Mouse (Mus musculus): Measurements from ENCODE around the gene Pomp.
"Not testable (repeated sequence)": the region's sequence is repeated elsewhere in the genome, so short reads cannot be mapped to it uniquely, and the experiment has no call there.

The Pomp gene

DNA sequence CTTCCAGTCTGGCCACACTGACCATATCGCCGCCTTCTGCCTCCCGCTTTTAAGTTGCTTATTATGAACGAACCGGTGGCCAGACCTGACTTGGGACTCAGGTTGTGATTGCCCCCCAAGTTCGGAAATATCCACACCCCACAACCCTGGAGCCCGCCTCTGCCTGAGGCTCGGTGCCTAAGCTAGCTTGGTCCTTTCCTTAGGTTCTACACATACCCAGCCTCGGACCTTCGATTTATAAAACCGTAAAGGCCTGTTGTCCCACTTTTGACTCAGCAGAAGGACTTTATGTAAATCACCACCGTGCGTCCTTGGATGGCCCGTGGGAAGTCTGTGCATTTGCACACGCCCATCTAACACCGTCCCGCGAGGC, 199 bp upstream of the Pomp start:
- DNase-seq (ENCODE audit: low read depth, low spot score) = no peak

DNA sequence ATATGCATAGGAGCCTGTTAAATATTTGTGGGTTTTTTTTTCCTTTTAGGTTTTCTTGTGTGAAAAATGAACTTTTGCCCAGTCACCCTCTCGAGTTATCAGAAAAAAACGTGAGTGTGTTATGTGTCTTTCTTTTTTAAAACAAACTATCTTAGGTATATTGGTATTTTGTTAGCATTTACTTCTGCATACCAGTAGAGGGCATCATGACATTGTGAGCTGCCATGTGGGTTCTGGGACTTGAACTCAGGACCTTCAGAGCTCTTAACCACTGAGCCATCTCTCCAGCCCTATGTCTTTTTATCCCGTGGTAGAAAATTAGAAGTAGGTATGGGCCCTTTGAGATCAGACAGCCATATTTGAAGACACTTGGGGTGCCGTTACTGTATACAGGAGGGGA, 8.4 kb downstream of the Pomp start:
- DNase-seq (ENCODE audit: low read depth, low spot score) = no peak

DNA sequence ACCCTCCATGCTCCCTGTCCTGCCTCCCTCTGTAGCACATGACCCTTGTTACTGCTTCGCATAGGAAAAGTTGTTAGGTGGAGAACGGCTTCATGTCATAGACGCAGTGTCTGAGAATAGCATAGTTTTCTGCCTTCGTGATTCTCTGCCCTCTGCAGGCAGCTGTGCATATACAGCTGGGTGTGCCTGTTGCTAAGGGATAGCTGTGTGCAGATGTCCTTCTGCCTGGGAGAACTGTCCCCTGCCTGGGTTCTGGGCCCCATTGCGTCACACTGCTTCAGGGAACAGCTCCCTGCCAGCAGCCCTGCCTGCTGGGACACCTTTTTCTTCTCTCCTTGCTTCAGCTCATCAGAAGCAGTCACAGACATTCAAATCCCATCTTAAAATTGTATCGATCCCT, 9.3 kb downstream of the Pomp start:
- DNase-seq (ENCODE audit: low read depth, low spot score) = no peak

DNA sequence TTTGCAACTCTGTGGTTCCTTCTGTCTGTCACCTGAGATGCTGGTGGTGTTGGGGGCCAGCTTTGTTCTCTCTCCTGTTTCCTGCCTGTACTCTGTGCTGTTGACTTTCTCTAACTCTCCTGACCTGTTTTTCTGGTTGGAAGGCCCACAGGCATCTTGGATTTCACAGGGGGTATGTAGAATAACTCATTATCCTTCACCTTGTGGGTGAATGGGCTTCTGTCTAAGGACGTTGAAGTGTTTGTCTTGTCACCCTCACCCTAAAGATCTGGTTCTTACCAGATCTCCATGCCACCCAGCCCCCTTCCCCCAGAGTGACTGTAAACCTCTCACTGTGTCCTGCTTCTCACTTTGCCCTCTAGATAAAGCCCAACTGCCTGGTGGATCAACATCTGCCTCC, 10.0 kb downstream of the Pomp start:
- DNase-seq (ENCODE audit: low read depth, low spot score) = no peak

DNA sequence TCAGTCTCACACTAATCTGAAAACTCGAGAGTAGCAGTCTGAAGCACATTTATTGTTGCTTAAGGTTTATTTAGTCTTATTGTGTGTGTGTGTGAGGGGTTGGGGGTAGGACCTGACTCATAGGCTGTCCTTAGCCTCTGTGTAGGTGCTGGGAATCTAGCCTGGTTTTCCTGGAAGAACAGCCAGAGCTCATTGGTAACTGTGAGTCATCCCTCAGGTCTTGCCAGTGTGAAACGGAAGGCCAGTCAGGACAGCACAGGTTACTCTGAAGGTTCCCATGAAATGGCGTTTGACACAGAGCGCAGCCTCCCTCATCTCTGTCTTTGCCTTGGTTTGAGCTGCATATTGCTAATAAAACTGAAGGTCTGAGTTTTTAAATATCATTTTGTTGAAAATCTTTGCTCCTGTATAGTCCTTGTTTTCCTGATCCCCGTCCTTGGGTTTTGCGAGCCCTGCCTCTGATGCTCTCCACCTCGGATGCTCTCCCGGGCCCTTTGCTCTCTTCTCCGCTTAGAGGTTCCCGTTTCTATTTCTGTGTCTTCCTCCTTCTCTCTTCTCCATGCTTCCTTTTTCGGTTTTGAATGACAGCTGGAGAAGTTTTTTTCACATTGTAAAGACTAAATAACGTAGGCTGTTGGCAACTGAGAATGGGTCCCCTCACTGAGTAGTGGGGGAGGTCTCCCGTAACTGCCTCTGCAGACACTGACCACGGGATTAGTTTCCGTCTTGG, 11.0 kb downstream of the Pomp start:
- DNase-seq (ENCODE audit: low read depth, low spot score) = no peak

DNA sequence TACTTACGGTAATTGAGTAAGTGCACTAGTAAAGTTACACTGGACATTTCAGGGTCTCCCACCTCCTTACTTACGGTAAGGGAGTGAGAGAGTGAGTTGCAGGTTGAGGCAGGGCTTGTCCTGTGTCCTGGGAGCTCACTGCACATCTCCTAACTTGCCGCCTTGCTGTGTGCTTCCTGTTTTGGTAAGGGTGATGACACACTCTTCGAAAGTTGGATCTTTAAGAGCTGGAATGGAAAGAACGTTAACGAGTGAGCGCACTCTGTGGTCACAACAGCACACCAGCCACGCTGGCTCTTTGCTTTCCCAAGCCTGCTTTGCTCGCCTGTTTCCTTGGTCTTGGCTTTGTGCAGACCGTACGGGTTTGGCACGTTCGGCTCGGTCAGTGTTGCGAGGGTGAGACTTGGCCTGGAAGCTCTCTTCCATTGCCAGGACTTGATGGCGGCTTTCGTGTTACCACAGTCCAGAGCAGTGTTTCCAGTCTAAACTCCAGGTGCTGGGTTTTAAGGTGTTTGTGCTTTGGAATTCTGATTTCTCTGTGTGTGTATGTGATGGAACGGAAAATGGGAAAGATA, 14.3 kb downstream of the Pomp start:
- DNase-seq (ENCODE audit: low read depth, low spot score) = no peak

DNA sequence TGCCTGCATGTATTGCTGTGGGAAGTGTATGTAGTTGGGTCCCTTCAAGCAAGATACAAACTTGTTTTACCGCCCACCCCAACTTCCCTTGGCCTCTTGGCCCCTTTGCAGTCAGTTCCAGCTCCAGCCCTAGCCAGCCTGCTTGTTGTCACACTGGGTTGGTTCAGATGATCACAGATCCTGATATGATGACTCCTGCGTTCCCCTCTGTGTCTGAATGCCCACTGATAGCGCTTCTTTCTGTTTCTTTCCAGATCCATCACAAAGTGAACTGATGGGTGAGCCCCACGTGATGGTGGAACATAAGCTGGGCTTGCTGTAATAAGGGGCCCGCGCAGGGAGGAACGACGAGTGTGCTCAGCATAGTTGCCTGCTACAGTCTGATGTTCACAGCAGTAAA, 14.9 kb downstream of the Pomp start:
- no peak for DNase-seq (ENCODE audit: low read depth, low spot score)

DNA sequence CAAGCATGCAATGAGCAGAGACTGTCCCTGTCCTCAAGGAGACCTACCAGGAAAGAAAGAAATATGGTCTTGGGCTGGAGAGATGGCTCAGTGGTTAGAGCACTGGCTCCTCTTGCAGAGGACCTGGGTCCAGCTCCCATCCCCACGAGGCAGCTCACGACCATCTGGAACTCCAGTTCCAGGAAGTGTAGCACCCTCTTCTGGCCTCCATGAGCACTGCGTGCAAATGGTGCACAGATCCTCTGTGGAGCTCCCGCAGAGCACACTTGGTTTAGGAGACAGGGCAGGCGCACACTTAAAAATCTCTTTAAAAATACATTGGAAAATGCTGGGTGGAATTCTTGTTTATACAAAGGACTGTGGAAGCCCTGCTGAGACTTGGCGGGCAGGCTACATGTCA, 17.3 kb downstream of the Pomp start:
- no peak for DNase-seq (ENCODE audit: low read depth, low spot score)

DNA sequence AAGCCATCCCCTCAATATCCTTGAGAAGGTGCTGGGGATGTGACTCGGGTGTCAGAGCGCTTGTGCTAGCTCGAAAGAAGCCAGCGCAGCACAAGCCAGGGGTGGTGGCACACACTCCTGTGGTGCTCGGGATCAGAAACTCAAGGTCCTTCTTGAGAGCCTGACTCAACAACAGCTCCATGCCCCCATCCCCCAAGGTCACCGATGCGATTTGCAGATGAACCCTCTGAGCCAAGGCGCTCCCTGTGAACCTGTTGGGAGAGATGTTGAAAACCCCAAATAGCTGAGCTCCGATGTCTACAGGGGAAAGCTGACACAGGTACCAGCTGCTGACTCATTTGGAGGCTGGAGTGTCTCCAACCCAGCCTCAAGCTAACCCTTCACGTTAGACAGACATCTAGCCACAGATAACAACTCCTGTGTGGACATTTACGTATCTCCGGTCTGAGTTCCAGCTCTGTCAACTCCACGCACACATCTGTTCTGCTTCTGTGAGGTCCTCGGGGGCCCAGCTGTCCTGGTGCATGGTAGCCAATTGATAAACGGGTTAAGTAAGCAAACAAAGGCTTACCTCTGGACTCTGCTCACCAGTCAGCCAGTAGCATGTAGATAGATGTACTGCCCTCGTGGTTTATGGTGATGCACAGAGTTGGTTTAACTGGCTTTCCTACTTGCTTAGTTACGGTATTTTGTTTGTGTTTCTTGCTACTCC, 19.9 kb downstream of the Pomp start:
- no peak for DNase-seq (ENCODE audit: low read depth, low spot score)

DNA sequence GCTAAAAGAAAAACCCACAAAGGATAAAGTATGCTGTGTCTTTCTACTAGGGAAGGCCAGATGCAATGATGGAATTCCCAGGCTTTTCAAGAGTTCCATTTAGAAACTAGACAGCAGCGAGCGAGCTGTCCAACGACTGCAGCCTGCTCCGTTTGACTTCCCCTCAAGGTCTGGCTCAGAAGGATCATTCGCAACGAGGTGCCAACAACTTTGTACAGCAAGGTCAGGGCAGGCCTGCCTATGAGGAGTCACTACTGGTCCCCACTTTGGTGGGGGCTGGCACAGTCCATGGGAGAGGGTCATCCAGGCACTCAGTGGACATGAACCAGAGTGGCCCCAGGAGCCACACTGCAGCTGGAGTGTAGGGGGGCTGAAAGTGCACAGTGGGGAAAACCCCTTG, 23.3 kb downstream of the Pomp start:
- no peak for DNase-seq (ENCODE audit: low read depth, low spot score)

DNA sequence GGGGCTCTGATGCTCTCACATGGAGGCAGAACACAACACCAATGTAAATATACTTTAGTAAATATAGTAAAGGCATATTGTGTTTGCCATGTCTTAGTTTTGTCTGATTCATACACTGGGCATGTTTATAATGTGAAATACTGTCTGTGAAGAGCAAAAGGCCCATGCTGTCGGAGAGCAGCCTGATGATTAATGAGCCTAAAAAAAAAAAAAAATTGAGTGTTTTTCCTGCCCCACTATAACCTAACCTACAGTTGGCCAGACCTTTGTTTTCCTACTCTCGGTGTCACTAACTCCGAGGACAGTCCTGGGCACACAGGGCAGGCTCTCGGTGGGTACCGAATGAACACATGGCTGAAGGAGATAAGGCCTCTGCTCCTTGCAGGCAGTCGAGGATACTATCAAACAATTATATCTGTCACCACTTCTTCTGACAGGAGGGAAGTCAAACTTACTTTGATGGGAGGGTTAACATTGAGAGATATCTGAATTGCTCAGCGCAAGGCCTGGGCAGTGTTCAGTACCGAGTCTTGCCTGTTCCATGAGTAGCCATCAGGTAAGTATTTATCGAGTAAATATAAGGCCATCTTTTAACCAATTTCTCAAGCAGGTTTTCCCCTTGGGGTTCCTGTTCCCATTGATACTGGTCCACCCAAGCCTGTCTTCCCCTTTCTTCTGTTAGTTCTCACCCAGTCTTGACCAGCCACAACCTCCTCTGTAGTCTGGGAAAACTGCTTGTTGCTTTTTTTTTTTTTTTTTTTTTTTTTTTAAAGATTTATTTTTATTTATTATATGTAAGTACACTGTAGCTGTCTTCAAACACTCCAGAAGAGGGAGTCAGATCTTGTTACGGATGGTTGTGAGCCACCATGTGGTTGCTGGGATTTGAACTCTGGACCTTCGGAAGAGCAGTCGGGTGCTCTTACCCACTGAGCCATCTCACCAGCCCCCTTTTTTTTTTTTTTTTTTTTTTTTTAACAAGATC, 28.3 kb downstream of the Pomp start:
- no peak for DNase-seq (ENCODE audit: low read depth, low spot score)

DNA sequence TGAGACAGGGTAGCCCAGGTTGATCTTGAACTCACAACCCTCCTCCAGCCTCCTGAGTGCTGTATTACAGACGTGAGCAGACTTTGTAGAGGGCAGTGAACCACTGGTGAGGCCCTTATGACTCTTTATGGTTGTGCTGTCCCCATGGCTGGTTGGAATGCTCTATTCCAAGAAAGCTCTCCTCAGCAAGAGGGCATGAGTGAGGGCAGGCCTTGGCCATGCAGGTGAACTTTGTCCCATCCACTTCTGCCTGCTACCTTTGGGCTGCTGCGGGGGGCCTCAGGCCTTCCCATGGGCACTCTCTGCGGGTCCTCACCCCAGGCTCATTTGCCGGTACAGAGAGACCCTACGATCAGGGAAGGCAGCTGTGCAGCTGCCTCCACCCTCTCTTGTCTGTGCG, 32.5 kb downstream of the Pomp start:
- no peak for DNase-seq (ENCODE audit: low read depth, low spot score)

DNA sequence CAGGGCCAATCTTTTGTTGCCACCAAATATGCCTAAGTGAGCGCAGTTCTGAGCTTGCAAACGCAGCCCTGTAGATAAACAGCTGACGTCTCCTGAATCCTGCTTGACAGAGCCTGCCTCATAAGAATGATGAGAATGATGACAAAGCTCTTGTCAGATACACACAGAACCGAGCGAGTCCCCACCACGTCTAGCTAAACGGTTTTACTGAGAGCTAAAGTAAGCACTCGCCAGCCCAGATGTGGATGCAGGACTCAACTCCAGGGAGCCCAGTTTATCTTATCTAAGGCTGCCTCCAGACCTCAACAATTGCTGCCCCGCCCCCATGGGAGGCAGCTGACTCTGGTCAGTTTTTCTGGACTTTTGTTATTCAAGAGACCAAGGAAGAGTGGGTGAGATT, 32.9 kb downstream of the Pomp start:
- DNase-seq (ENCODE audit: low read depth, low spot score) = no peak

DNA sequence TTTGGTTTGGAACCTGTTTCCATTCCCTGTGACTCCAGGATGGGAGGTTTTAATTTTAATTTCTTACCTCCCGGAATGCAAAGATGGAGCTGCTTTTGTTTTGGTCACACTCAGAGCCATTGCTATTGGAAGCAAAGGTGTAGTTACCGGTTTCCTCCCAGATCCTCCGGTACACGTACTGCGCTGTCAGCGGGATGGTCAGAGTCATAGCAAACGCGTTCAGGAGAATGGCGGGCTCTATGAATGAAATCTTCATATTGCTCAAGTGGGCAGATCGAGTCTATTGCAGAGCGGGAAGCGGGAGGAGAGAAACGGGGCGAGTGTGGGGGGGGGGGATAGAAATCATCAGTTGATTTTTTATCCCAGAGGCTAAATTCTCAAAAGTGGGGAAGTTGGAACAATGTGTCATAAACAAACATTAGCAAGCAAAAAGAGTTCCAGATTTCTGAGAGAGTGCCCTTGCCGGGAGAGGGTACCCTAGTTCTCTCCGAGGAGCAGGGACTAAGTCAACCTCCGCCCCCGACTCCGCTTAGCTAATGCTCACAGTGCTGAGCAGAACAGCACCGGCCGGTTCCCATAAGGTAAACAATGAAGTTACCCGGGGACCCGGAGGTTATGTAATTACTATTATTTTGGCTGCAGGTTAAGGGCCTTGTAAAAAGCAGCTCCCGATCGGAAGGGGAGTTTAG, 33.6 kb downstream of the Pomp start:
- no peak for DNase-seq (ENCODE audit: low read depth, low spot score)

DNA sequence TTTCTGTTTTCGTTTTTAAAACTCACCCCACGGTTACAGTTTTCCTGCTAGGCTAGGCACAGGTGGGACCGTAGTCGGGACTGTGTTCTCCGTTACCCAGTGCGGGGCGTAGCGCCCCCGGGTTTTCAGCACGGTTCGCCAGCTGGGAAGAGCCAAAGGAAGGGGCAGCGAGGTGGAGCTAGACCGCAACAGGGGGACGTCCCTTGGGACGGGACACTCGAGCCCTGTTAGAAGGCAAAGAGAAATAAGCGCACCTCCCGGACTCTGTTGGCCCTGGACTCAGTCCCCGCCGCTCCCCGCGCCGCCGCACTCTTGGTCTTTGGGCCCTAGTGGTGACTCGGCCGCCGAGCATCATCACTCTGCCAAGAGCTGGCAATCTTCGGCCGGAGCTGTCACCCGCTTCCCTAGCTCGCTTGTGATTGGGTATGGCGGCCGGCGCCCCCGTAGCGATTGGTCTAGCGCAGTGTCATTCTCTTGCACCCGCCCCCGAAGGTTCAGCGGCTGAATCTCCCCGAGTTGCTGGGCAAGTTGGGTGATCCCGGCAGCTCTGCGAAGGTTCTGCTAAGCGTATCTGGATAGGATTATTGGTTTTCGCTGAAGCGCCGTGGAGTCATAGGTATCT, 34.3 kb downstream of the Pomp start, which contains the start of gene Slc46a3:
Slc46a3 (minus strand) TSS at position 361 of the 622 bp plus-strand sequence.
- DNase-seq (ENCODE audit: low read depth, low spot score) = peak; percentile 74

DNA sequence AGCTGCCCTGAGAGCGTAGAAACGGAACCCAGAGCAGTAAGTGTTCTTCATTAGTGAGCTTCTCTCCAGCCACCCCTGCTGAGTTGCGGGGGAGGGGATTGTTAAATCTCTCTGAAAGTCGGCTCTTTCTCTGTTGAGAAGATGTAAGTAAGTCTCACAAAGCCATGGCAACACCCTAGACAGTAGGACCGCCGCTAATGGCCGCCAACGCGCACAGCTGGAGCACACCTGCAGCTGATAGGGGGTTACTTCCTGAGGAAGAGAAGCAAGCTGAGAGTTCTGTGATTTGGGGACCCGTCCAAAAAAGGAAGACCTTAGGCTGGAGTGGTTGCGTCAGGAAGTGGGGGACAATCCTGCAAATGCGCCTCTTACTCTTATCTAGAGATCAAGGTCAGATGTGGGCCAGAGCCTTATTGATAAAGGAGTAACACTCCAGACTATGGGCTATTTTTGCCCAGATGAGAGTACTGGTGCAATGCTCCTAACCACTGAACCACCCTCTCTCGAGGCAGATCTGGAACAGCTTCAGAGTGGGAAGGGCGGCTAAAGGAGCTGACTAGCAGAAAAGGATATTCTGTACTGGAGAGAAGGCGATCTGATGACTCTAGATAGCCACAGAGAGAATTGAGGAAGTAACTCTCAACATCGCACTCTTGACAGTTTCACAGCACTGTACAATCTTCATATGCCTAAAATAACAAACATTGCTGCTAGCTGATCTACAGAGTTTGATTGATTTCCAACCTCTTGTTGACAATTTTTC, 35.4 kb downstream of the Pomp start:
- no peak for DNase-seq (ENCODE audit: low read depth, low spot score)

DNA sequence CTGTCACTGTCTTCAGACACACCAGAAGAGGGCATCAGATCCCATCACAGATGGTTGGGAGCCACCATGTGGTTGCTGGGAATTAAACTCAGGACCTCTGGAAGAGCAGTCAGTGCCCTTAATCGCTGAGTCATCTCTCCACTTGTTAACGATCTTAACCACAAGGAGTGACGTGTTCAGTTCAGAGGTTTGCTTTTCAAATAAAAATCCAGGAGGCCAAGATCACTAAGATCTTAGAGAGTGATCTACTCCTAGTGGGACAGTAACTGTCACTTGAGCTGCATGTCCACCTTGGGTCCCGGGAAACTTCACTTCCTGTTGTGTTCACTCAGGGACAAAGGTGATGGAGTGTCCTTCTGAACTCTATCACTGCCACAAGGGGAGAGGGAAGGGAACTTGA, 36.2 kb downstream of the Pomp start:
- not testable (repeated sequence) for DNase-seq (ENCODE audit: low read depth, low spot score)

DNA sequence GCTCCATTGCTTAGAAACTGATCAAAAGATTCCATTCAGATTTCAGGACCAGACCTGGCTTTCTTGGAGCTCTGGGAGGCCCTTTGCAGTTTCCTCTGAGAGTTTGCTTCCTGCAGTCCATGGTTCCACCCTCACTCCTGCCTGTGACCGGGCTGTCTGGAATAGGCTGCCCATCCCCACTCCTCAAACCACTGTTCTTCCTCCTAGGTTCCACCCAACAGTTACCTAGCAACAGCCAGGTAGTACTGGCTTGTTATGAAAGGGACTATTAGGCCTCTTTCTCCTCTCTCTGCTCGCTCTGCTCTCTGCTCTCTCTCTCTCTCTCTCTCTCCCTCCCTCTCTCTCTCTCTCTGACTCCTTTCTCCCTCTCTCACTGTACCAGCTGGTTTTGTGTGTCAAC, 38.0 kb downstream of the Pomp start:
- DNase-seq (ENCODE audit: low read depth, low spot score) = no peak

DNA sequence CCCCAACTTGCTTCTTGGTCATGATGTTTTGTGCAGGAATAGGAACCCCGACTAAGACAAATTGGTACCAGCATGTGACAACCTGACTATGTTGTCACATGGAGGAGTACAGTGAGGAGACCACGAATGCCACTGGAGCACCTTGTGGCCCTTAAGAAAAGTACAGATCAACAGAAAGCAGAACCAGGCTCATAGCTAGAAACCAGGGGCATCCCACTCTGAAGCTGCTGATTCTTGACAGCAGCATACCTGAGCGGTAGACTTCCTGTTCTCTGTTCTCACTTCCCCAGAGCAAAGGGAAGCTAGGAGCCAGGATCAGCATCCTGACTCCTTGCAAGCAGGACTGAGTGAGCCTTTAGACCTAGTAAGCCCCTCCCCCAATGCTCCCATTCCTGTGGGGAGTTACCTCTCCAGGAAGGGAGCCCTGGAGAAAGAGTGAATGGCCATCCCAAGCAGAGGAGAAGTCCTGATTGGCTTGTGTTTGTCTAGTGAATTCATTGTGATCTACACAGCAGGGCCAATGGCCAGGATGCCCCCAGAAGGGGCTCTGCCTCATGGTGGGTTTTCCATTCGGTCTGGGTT, 38.8 kb downstream of the Pomp start:
- DNase-seq (ENCODE audit: low read depth, low spot score) = no peak
